Mouse (Mus musculus) spleen, adult 2 months (tissue): ENCODE data around the gene Gm49325.

Source experiments
- CTCF ChIP-seq: fragments of 200-500 bp; IDR thresholded peaks from 2 replicates; pipeline ENCODE4 v1.5.1; 2011; ENCODE audit warnings: mild to moderate bottlenecking, inconsistent platforms; ENCODE audit not compliant: insufficient read depth, insufficient read length, insufficient replicate concordance; ENCODE audit errors: extremely low read depth
- POLR2A ChIP-seq: fragments of 200-500 bp; IDR thresholded peaks from 2 replicates; pipeline ENCODE4 v1.6.1; 2011; ENCODE audit warnings: low read depth, low read length, inconsistent platforms

GRCm38 (mm10) chr10:77626036-77626435, 20.0 kb downstream of the Gm49325 start:
- no peak for TF ChIP-seq CTCF
- TF ChIP-seq POLR2A, result no peak
